ENCODE assay signal across 8 mouse cellular contexts in genomic region chr1:66175041-66175665, GRCm38 (mm10). TPM values are rescaled to one million over a fixed set of nuclear protein-coding genes. Genes with fewer than 3 reads are reported as not detected.
DNase-seq lines count a peak whose midpoint lies in the region; ATAC-seq and TF ChIP-seq lines count a peak whose summit lies in the region.

Gene Map2, plus strand, starts transcription at chr1:66175273.

- peak within 1 kb of the TSS; percentile 89 for H3K27ac ChIP-seq in forebrain, embryonic 15.5 days (replicated peaks)
- H3K27ac ChIP-seq in liver, embryonic 14.5 days: no peak within 1 kb of the TSS
- H3K27ac ChIP-seq in neural tube, embryonic 12.5 days: peak within 1 kb of the TSS; percentile 80

- H3K9ac ChIP-seq in forebrain, embryonic 15.5 days (replicated peaks): peak within 1 kb of the TSS; percentile 91
- H3K9ac ChIP-seq in liver, embryonic 14.5 days (replicated peaks): no peak within 1 kb of the TSS
- peak within 1 kb of the TSS; percentile 91 for H3K9ac ChIP-seq in neural tube, embryonic 12.5 days

- H3K4me3 ChIP-seq in forebrain, embryonic 15.5 days: peak within 1 kb of the TSS; percentile 71
- peak within 1 kb of the TSS; percentile 38 to 45 for H3K4me3 ChIP-seq in liver, embryonic 14.5 days (ENCODE audit: insufficient read depth in 1 of 2, low read depth in 2 of 2, low read length in 2 of 2)
- H3K4me3 ChIP-seq in neural tube, embryonic 12.5 days: peak within 1 kb of the TSS; percentile 82

- H3K27me3 ChIP-seq in forebrain, embryonic 15.5 days: no peaks in the 10 kb centered on the region
- H3K27me3 ChIP-seq in liver, embryonic 14.5 days (ENCODE audit: control insufficient read depth, insufficient read depth, low read length): 0 out of 2 replicates have a peak, but pooled peaks cover 2% of the 10 kb centered on the region
- H3K27me3 ChIP-seq in neural tube, embryonic 12.5 days (replicated peaks): no peaks in the 10 kb centered on the region

- no peak for TF ChIP-seq CTCF in liver, embryonic 14.5 days (IDR thresholded peaks at IDR 0.05; ENCODE audit: low read depth)

- DNase-seq in ES-CJ7 (ENCODE audit: low read depth, low spot score): peak; percentile 65
- peak; percentile 72 to 81 for DNase-seq in heart, postnatal 10 days
- DNase-seq in kidney, postnatal 36 days: peak; percentile 88 to 91
- peak; percentile 4 to 7 (median 7) for DNase-seq in liver, embryonic 14.5 days (ENCODE audit: low read depth in 3 of 3, low spot score in 3 of 3)
- peak; percentile 76 for DNase-seq in testis, postnatal 14 days (ENCODE audit: low spot score)

- intact Hi-C loops in heart, postnatal 10 days (cut with DNase I): no loop called here

- TF ChIP-seq EP300 in liver, embryonic 14.5 days (IDR thresholded peaks at IDR 0.05; ENCODE audit: low read depth): no peak

- no peaks in the 10 kb centered on the region for H3K9me3 ChIP-seq in forebrain, embryonic 15.5 days
- H3K9me3 ChIP-seq in liver, embryonic 14.5 days (ENCODE audit: control insufficient read depth, low read length): no peaks in the 10 kb centered on the region
- H3K9me3 ChIP-seq in neural tube, embryonic 12.5 days: no peaks in the 10 kb centered on the region

- WGBS in forebrain, embryonic 15.5 days: under 1% methylated on average over 59 of the region's 61 CpGs
- under 1% methylated on average over 52 of the region's 61 CpGs for WGBS in liver, embryonic 14.5 days (ENCODE audit: insufficient replicate concordance)
- WGBS in neural tube, embryonic 12.5 days: under 1% methylated on average over 60 of the region's 61 CpGs

- peak within 1 kb of the TSS; percentile 66 for H3K4me2 ChIP-seq in forebrain, embryonic 15.5 days (replicated peaks)
- H3K4me2 ChIP-seq in liver, embryonic 14.5 days (ENCODE audit: low read depth): peak within 1 kb of the TSS; percentile 63
- peak within 1 kb of the TSS; percentile 68 for H3K4me2 ChIP-seq in neural tube, embryonic 12.5 days (replicated peaks)

- H3K4me1 ChIP-seq in forebrain, embryonic 15.5 days: peaks cover 28% of the 10 kb centered on the region
- no peaks in the 10 kb centered on the region for H3K4me1 ChIP-seq in liver, embryonic 14.5 days (replicated peaks; ENCODE audit: control insufficient read depth in 2 of 2, insufficient read depth in 2 of 2, low read length in 1 of 2)
- peaks cover 12% of the 10 kb centered on the region; the same call in 1 of the 2 replicates for H3K4me1 ChIP-seq in neural tube, embryonic 12.5 days

- 0 out of 2 replicates have a peak, but pooled peaks cover 5% of the 10 kb centered on the region for H3K36me3 ChIP-seq in forebrain, embryonic 15.5 days
- H3K36me3 ChIP-seq in liver, embryonic 14.5 days (replicated peaks; ENCODE audit: control insufficient read depth, insufficient read depth, low read depth): no peaks in the 10 kb centered on the region
- no peaks in the 10 kb centered on the region for H3K36me3 ChIP-seq in neural tube, embryonic 12.5 days

- peak; percentile 95 for ATAC-seq in cerebellum, adult (ENCODE audit: insufficient number of reproducible peaks, low FRiP score, low TSS enrichment)
- ATAC-seq in forebrain, embryonic 15.5 days (replicated peaks): peak; percentile 96
- ATAC-seq in liver, embryonic 14.5 days (ENCODE audit: insufficient read depth): peak; percentile 91
- ATAC-seq in neural tube, embryonic 12.5 days (ENCODE audit: low FRiP score, low read depth): peak; percentile 94

RNA-seq across cellular contexts. Expression of gene Map2, which starts in this region (rescaled TPM):
- 438 and 448 TPM in 2 replicates for polyA plus RNA-seq in forebrain, embryonic 15.5 days (2015; fragmentation: Nextera tagmentation; extraction: Ambion mirVana)
- total RNA-seq in heart, postnatal 10 days (2021): 1 to 10 TPM; 5.5 to 5.8 TPM
- 0.64 and 1.1 TPM in 2 replicates for polyA plus RNA-seq in liver, embryonic 14.5 days (2012; rRNA removed)
- polyA plus RNA-seq in liver, embryonic 14.5 days (2014; fragmentation: Nextera tagmentation; extraction: Ambion mirVana): 0.62 and 1.1 TPM in 2 replicates
- 348 and 355 TPM in 2 replicates for polyA plus RNA-seq in neural tube, embryonic 12.5 days (2016; fragmentation: Nextera tagmentation; extraction: Ambion mirVana)

Comparison
In these comparisons a context has a peak if more than half of its experiments do, and no peak if none do; other contexts are left out.
1. RNA of gene Map2 (polyA plus RNA-seq): 438 to 448 TPM in forebrain, embryonic 15.5 days and 348 to 355 TPM in neural tube, embryonic 12.5 days; 0.62 to 1.1 TPM in liver, embryonic 14.5 days; every median in the first group is over 100 times any median in the second.
2. DNase-seq: peak in every context shown above with its lines; median percentile 90 in kidney, postnatal 36 days; 76 in heart, postnatal 10 days; 76 in testis, postnatal 14 days; 65 in ES-CJ7; 7 in liver, embryonic 14.5 days.
3. Peak in every context shown above with its lines, with median percentiles within 50 percentile points of each other: ATAC-seq, H3K4me2 ChIP-seq and H3K4me3 ChIP-seq.